Mouse (Mus musculus) urinary bladder, adult 2 months (tissue): ENCODE measurements around the gene Prkaa2. TPM values are rescaled to one million over a fixed set of nuclear protein-coding genes. Genes with fewer than 3 reads are reported as not detected.
A peak's percentile ranks its signal among the peaks of the same experiment; 100 is the strongest.
"Not testable (repeated sequence)": the region's sequence is repeated elsewhere in the genome, so short reads cannot be mapped to it uniquely, and the experiment has no call there.

ENCODE experiments used
- DNase-seq: peaks from one replicate; pipeline ENCODE4 v3.0.0; 2022; ENCODE audit warnings: low spot score
- polyA plus RNA-seq: library from polyadenylated mRNA; depleted of rRNA; stranded (reverse); fragments of >200 nt; gene quantifications from 2 replicates; pipeline ENCODE4 v1.2.3, GENCODE M21; 2012; rRNA removed

Prkaa2 gene
- polyA plus RNA-seq, 1 experiment: 18.4 TPM

DNA sequence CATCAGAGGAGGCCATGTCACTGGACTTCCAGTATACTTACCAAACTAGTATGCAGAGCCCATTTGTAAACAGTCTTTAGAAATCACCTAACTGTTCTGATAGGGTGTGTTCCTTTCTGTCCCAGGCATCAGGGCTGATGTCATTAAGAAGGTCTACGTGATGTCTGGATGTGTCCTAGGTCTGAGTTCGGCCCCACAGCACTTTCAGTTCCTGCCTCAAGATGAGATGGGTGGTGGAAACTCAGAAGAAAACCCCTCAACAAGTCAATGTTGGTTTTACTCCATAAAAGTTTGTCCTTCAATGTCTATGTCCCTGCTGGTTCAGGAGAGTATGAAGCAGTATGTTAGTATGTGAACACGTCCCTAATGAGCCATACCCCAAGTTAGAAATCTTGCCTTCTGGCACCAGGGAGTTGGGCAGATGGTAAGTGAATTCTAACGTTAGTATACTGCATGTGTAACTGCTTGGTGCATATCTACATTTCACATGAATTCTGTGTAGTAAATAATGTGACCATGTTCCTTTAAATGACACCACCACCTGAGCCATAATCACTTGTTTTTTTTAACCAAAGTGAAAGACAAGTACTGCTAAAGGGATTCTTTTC is 93.6 kb downstream of the Prkaa2 start:
- no peak for DNase-seq

DNA sequence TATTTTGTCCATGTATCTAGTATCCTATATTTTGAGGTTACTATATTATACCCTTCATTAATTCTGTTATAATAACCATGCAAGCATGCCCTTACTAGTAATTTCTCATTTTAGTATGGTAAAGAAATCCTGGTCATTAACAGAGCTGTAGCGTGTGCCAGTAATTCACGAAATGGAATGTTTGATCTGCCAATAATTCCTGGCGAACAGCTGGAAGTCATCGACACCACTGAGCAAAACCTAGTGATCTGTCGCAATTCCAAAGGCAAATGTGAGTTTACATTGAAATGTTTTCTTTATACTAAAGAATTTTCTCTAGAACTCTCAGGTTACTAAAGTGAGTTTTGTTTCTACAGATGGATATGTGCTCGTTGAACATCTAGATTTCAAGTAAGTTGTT is 94.2 kb downstream of the Prkaa2 start:
- no peak for DNase-seq

DNA sequence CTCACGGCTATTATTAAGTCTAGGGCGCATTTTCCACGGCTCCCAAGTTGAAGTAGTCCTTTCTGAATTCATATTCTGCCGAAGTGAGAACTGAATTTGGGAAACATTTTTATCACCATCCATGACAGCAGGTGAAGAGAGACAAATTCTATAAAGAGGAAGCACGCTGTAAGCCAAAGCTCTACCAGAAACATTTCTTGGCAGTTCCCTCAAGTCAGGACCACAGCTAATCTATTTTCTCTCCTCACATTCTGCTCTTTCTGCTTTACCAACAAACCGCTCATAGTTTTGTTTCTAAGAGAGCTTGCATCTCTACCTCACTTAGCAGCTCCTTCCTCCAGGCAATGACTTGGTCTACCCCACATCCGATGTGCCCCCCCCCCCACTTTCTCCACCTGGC is 96.0 kb downstream of the Prkaa2 start:
- no peak for DNase-seq

DNA sequence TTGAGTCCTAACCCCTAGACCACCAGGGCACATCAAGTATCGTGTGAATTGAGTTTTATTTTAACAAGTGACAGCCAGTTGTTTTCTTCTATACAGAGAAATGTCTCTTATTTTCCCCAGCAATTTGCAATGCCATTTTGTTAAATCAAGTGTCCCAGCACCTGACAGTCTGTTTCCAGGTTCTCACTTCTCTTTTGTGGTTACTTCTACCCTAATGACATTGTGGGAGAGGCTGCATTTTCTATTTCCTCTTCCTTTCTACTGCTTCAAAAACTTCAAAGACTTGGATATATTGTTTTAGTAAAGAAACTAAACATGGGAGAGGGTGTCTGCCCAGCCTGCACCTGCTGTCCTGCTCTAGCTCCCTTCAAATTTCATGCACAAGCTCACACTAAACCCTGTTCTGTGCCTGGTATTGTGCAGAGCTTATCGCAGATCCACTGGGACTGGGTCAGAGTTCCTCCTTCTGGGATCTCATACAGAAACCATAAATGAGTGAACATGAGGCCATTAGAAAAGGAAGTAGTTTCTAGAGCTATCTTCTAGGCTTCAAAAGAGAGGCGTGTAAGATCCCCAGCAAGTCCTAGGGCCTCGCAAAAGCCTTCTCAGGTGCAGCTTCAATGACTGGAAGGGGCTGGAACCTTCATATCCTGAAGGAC is 102.2 kb downstream of the Prkaa2 start:
- DNase-seq: no peak

DNA sequence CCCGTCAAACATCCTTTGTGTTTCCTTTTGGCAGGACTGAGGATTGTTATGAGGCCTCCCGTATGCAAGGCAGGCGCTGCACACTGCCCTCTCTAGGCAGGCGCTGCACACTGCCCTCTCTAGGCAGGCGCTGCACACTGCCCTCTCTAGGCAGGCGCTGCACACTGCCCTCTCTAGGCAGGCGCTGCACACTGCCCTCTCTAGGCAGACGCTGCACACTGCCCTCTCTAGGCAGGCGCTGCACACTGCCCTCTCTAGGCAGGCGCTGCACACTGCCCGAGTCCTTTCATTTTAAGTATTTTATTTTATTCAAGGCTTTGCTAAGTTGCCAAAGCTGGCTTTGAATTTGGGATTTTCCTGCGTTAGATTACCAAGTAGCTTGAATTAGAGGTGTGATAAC is 105.0 kb downstream of the Prkaa2 start:
- DNase-seq: not testable (repeated sequence)

DNA sequence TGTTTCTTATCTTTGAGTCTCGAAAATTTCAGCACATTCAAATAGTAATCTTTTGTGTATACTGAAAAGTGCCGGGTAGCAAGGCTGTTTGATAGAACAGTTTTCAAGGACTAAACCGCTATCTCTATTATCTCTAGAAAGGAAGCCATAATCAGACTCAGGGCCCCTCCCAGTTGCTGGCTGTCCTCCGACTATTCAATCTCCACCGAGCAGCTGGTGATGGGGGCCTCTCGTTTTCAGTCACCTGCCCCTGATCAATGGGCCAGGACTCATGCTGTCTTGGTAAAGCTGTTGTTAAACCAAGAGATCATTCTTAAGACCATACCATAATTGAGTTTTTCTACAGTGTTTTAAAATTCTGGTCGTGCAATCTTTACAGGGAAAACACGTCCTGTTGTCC is 105.6 kb downstream of the Prkaa2 start:
- DNase-seq: no peak

DNA sequence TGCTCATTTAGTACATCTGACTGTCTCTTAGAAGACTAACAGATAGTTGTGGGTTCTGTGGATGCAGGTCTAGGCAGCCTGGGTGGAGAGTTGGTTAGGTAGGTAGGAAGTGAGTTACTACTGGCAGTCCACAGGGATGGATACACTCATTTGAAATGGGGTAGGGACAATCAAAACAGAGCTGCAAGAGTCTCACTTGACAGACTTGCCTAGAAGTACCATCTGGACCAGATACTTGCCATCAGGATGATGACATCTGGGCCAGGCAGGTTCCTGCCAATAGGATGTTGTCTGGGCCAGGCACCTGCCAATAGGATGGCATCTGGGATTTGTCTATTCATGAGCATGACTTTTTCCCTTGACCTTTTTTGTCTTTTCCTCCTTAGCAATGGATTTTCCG is 108.0 kb downstream of the Prkaa2 start:
- no peak for DNase-seq

DNA sequence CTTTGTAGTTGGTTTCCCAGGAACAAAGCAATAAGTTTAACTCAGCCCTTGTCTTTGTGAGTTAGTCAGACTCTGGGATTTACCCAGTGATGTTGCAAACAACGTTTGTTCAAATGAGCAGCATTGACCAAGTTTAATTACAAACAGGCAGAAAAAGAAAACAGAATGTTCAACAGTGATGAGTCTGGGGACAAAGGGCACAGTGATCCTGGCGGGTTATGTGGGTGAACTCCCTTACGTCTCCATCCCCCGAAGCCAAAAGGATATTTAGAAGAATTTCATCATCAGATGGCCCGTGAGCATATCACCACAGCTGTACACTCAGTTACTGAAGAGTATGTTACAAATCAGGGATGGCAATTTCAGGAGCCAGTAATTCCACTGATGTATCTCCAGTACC is 110.0 kb downstream of the Prkaa2 start:
- no peak for DNase-seq

DNA sequence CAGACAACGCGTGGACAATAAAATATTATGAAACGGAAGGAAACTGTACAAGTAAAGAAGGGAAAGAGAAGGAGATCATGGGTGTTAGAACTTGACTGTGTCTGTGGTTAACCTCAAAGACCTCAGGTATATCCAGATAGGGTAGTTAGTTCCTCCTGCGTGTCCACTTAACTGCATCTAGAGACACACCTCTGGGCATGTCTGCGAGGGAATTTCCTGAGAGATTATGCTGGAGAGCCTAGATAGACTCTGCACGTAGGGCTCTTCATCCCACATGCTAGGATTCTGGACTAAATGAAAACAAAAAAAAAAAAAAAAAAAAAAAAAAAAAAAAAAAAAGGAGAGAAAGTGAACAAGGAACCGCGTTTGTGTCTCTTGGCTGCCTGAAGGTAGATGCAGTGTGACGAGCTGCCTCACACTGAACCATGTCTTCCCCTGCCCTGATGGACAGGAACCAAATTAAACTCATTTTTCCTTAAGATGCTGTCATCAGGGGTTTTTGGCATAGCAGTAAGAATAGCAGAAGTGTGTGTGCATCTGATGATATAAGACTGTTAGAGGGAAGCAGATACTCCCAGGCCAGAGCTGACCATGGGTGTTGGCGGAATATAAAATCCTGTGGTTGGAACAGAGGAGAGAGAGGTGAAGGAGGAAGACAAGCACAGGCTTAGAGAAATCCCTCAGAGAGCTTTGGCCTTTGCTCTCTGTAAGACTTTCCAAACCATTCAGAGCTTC is 116.4 kb downstream of the Prkaa2 start:
- no peak for DNase-seq

DNA sequence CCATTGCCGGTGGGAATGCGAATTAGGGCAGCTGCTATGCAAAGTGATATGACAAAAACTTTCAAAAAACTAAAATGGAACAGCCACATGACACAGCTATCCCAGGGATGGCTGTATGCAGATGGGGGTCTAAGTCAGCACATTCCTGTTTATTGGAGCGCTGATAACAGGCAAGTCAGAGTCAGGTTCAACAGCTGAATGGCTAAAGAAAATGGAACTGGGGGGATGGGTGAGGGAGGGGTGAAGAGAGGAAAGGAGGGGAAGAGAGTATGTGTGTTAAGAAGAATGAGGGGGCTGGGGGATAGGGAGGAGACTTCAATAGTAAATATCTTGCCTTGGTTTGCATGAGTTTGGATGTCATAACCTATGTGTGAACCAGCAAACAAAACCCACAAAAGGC is 117.4 kb downstream of the Prkaa2 start:
- DNase-seq: no peak

DNA sequence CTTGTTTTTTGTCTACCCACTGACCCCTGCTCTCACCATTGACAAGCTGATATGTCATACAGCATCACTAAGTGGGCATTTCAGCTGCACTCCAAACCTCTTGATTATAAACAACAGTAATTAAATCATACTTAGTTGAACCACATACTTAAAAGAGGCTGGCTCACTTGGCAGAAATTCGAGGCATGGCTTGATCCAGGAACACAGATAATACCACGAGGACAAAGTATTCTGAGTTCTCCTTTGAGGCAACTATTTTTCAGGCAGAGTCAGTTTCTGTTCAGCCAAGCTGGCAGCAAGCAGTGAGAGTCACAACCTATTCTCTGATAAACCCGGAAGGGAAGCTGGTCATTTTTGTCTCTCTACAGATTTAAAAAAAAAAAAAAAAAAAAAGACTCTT is 119.0 kb downstream of the Prkaa2 start:
- no peak for DNase-seq

DNA sequence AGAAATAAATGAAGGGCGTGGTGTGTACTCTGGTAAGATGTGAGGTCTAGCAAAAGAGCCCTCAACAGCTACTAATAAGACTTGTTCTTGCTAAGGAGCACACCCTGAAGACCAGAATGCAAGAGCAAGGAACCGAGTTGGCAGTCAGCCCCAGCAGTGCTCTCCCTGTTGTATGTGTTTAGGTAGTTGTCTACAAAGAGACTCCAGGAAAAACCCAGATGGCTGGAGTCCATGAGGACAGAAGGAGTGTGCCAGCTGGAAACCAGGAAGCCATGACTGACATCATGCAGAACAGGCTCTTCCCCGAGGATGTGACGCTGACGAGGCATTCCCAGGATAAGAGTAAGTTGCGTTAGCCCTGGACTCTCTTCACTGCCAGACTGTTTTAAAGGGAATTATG is 119.7 kb downstream of the Prkaa2 start:
- DNase-seq: no peak

DNA sequence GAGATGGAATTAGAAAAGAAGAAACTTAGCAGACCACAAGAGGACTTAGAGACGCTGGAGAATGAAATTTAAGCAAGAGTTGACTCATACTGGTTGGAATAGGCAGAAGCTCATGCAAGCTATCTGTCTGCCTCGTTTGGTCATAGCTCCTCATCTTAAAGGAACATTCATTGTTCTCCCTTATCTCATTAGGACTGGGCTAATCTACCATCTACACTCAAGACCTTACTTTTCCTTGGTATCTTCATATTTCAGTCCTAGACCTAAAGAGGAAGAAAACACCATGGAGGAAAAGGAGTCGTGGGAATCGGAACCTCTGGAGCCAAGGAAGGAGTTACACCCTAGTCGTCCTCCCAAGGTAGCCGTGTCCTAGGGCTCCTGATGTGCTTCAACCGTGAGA is 121.0 kb downstream of the Prkaa2 start:
- no peak for DNase-seq

DNA sequence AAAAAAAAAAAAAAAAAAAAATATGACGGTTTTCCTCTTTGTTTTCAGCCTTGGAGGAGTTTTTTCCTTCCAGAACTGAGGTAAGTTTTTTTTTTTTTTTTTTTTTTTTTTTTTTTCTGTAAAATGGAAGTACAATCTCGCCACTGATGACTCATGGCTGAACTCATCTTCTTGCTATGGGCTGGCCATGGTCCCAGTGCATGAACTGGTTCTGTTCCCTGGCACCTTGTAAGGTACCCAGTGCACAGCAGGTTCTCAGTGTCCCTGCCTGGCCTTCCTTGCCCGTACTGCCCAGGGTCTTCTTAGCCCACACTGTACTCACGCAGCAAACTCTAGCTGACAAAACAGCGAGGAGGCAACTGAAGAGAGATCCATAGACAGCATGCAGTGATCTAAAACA is 121.6 kb downstream of the Prkaa2 start:
- peak; percentile 34 for DNase-seq

DNA sequence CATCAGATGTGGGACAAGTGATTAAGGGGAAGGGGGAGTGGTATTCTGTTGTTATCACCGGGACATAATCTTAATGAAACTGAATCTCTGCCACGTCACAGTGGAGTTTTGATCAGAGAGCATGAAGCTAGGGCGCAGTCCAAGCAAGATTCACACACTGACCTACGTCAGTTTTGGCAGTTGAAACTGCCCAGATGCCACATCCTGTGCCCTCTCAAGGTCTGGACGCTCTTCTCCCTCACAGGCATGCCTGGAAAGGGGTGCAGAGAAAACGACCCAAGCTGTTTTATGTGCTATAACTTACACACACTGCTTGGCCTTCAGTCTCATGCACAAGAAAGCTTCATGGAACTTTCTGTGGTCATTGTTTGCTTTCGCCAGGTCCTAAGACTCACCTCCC is 122.1 kb downstream of the Prkaa2 start:
- no peak for DNase-seq

DNA sequence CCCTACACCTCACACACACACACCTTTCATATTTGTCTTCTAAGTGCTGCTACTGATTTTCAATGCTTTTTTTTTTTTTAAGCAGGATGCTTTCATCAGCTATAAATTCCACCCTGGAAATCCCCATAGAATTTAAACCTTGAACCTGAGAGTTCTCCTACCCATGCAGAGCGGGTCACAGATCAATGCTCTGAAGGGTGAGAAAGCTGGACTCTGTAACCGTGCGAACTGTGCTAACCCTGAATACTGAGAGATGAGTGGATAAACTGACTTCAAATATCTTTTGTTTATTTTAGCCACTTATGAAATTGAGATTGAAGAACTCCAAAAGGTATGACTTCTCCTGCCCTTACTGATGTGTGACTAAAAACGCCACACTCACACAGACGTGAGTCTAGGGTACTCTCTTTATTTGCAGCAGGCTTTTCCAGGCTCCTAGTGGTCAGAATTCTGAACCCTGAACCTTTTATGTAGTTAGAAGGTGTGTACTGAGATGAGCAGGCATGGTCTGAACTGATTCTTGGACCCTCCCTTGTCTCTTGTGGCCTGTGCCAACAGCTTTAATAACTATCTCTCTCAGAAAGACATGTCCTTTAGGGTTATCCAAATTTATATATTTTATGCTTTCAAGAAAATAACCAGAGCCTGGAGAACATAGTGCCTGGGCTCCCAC is 123.6 kb downstream of the Prkaa2 start:
- no peak for DNase-seq

Other genes with a start within 250 kb of the Prkaa2 start
- gene C8a, start 233.5 kb downstream of the Prkaa2 start, polyA plus RNA-seq: not detected in 2 replicates
- gene Fyb2, start 196.4 kb downstream of the Prkaa2 start, polyA plus RNA-seq: 0.76 and 1.0 TPM in 2 replicates
- gene Plpp3, start 47.5 kb upstream of the Prkaa2 start, polyA plus RNA-seq: 165 and 174 TPM in 2 replicates